Comparison of ENCODE assay signal across 8 mouse cellular contexts in genomic region chr13:62466424-62467334, GRCm38 (mm10). TPM values are rescaled to one million over a fixed set of nuclear protein-coding genes. Genes with fewer than 3 reads are reported as not detected.
A peak's percentile ranks its signal among the peaks of the same experiment; 100 is the strongest.
DNase-seq lines count a peak whose midpoint lies in the region; ATAC-seq and TF ChIP-seq lines count a peak whose summit lies in the region.
"Not testable (repeated sequence)": the region's sequence is repeated elsewhere in the genome, so short reads cannot be mapped to it uniquely, and the experiment has no call there.

TSS of gene Gm49359 (minus strand) at chr13:62466832.

- H3K4me3 ChIP-seq in cortical plate, adult 2 months (ENCODE audit: insufficient read depth, low read length), result peak within 1 kb of the TSS; percentile 96
- peak within 1 kb of the TSS; percentile 94 for H3K4me3 ChIP-seq in megakaryocyte, embryonic 14.5 days (replicated peaks)

- H3K36me3 ChIP-seq in megakaryocyte, embryonic 14.5 days (replicated peaks; ENCODE audit: low read length), result not testable (repeated sequence)

- not testable (repeated sequence) for TF ChIP-seq CTCF in cortical plate, adult 2 months (IDR thresholded peaks at IDR 0.05; ENCODE audit: extremely low read depth, insufficient read depth, low read length)

- DNase-seq in gastrocnemius, adult 8-10 months (ENCODE audit: low spot score in 2 of 2), result peak; percentile 78 to 79
- peak; percentile 72 for DNase-seq in hindlimb bud, embryonic 11.5 days (ENCODE audit: extremely low spot score, low read depth, low spot score)
- DNase-seq in left cerebral cortex, adult 8-10 months (ENCODE audit: low spot score in 2 of 2), result peak; percentile 73 to 89
- DNase-seq in right cerebral cortex, postnatal 10 days (ENCODE audit: low spot score in 2 of 2), result peak; percentile 94 to 96
- peak; percentile 77 for DNase-seq in urinary bladder, postnatal 25 days (ENCODE audit: low spot score)

- H3K9me3 ChIP-seq in megakaryocyte, embryonic 14.5 days, result not testable (repeated sequence)

- not testable (repeated sequence) for H3K4me1 ChIP-seq in cortical plate, adult 2 months (ENCODE audit: control insufficient read depth, insufficient read depth, low read length); megakaryocyte, embryonic 14.5 days

- H3K27ac ChIP-seq in cortical plate, adult 2 months (ENCODE audit: insufficient read depth, low read length), result peak within 1 kb of the TSS; percentile 73

- TF ChIP-seq POLR2A in cortical plate, adult 2 months (IDR thresholded peaks at IDR 0.05; ENCODE audit: extremely low read depth, insufficient read depth, low read length), result peak; percentile 59

- peak; percentile 100 for ATAC-seq in activated CD4-positive, CD25-positive, alpha-beta regulatory T cell, adult 4 months

- H3K27me3 ChIP-seq in megakaryocyte, embryonic 14.5 days (replicated peaks), result not testable (repeated sequence)

RNA-seq across cellular contexts. Expression of gene Gm49359, which starts in this region (rescaled TPM):
- 10 to 100 TPM; 13.2 to 21.1 TPM for polyA plus RNA-seq in activated CD4-positive, CD25-positive, alpha-beta regulatory T cell, adult 4 months (2017; shearing (Covaris generic))
- 5.3 and 5.4 TPM in 2 replicates for polyA plus RNA-seq in cortical plate, adult 2 months (2012; rRNA removed)
- total RNA-seq in gastrocnemius, adult 8-10 months (2022), result 1 to 10 TPM; 3.6 to 5.5 (median 4.8) TPM
- 10 to 100 TPM; 10.2 to 17.1 (median 14.6) TPM for total RNA-seq in left cerebral cortex, adult 8-10 months (2022)
- not detected in 2 replicates for polyA plus RNA-seq in megakaryocyte, embryonic 14.5 days (2012; ENCODE audit: insufficient read depth, low replicate concordance)

Comparison
In these comparisons a context has a peak if more than half of its experiments do, and no peak if none do; other contexts are left out.
1. Peak in every context shown above with its lines: DNase-seq, ATAC-seq, H3K4me3 ChIP-seq and H3K27ac ChIP-seq.